Mouse (Mus musculus) right cerebral cortex, adult 18-20 months (tissue): ENCODE data around the gene Tubb2b.
"Not testable (repeated sequence)": the region's sequence is repeated elsewhere in the genome, so short reads cannot be mapped to it uniquely, and the experiment has no call there.

Experiments
- DNase-seq: peaks from one replicate; pipeline ENCODE4 v3.0.0; 2022; ENCODE audit warnings: mixed read lengths

Tubb2b gene

DNA sequence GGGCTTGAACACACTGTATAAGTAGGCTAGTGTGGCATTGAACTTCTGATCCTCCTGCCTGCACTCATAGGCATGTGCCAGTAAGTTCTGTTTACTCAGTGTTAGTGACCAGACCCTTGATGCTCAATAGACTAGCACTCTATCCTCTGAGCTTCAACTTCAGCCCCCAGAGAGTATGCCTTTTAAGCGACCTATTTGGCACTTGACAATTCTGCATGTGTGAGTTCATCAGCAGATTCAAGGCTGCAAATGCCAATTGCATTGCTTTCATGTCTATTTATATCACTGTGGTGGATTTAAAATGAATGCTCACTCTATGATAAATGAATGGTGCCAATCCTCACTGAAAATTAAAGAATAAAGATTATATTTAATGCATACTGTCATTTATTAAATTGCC is 24.9 kb downstream of the Tubb2b start:
- DNase-seq: no peak

DNA sequence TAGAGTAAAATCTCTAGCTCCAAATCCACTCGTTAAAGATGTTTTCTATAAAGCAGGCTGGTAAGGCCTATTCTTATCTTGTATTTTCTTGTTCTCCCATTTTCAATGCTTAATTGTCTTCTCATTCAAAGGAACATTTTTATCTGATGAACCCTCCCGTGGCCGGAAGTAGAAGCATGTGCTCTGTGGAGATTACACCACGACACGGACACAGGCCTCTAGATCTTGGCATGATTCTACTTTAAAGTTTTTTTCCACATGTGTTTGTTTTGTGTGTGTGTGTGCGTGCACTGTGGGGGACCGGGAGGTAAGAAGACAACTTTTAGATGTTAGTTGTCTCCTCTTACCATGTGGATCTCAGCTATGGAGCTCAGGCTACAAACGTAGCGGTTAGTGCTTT is 28.4 kb downstream of the Tubb2b start:
- no peak for DNase-seq

DNA sequence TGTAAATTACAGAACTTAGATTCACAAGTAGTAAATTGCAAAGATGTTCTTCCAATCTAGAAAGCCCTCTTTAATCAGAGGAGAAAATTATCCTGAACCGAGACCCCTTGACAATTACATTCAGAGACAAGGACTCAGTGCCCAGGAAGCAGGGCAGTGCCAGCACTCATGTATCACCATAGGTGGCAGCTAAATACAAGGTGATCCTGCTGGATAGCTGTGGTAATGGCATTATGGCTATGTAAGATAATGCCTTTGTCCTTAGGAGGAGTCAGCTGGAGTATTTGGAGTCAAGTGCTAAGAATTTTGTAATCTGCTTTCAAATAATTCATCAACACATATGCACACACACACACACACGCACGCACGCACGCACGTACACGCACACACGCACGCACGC is 29.0 kb downstream of the Tubb2b start:
- no peak for DNase-seq

DNA sequence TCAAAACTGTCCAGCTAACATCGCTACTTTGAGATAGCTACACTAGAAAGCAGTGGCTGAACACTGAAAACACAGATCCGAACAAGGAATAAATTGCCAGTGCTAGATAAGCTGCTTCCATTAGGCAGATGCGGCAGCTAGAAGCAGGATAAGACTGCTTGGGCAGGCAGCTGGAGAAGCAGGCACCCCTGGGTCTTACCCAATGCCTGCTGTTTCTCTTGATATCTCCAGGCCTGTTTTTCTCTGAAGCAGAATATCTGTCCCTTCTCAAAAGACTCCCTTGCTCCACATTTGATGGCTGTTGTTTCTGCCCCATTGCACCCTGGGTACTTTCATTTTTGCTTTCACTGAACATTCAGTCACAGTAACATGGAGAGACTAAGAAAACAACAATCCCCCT is 29.5 kb downstream of the Tubb2b start:
- no peak for DNase-seq

DNA sequence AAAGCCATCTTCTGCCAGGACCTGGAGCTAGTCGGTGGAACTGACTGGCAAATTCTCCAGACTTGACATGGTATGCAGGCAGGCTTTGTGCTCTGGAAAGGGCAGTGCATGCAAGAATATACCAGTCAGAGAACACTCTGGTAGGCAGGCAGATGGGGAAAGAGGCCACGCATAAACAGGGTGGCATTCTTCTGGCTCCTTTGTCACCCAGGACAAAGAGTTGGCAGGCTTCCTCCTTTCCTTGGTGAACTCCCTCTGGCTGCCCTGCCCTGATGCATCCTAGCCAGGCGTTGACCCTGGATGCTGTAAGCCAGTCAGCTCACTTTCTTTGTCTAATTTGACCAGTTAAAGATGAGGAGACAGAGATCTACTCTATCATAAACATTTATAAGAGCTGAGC is 33.2 kb downstream of the Tubb2b start:
- DNase-seq: no peak

DNA sequence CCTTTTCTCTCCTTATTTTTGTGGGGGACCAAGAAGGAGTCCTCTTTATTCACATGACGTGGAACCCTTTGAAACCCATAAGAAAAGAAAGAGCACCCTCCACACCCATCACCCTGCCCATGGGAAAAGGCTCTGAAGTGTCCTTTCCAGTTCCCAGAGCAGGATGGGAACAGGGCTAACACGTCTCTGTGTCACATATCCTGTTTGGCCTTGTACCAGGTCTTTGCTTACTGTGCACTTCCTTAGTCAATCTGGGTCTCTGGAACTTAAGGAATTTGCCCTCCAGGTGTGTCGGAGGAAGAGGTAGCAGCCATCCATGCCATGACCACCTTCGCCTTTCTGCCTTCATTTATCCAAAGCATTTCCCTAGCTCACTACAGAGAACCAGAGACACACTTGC is 33.8 kb downstream of the Tubb2b start:
- DNase-seq: no peak

DNA sequence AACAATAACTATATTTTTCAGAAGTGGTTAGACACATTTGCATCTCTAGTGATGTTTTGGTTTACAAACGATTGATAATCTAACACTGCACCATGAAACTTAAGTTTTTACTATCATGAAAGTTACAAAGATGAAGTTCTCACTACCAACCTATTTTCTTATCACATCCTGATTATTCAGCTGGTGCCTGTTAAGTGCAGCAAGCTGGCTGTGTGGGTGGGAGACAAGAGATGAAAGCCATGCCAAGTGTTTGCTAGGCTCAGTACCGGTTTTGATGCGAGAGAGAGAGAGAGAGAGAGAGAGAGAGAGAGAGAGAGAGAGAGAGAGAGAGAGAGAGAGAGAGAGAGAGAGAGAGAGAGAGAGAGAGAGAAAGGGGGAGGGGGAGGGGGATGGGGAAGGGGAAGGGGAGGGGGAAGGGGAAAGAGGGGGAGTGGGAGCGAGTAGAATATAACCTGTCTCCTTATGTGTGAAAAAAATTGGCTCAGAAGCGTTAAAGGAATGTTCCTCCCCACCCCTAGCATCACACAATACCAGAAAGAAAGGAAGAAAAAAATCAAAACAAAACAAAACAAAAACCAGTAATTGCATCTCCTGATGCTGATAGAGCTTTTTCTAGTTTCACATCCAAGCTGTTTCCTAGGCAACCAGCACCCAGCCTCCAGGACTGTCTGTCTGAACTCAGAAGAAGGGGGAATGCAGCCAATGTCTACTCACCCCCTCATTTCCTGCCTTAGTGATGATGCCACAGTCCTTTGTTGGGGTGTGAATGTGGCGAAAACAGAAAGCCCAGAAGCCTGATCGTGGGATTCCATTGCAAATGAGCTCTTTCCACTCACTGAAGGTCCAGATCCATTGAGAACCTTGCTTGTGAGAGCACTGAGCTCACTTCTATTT is 34.5 kb downstream of the Tubb2b start:
- DNase-seq: peak; percentile 92

DNA sequence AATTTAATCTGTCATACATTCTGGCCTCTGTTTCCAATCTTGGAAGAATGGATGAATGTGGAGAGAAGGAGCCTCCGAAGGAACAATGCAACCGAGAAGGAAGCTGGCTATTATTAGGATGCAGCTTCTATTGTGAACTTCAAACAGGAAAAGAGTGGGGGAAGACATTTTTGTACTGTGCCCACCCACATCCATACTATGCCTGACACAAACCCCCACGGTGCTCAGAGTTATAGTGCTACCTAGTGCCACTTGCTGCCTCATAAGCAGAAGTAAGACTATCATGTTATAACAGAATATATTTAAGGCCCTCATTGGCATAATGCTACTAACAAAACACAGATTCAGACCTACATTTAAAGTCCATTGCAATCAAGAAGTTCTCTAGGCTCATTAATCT is 40.9 kb downstream of the Tubb2b start:
- no peak for DNase-seq

DNA sequence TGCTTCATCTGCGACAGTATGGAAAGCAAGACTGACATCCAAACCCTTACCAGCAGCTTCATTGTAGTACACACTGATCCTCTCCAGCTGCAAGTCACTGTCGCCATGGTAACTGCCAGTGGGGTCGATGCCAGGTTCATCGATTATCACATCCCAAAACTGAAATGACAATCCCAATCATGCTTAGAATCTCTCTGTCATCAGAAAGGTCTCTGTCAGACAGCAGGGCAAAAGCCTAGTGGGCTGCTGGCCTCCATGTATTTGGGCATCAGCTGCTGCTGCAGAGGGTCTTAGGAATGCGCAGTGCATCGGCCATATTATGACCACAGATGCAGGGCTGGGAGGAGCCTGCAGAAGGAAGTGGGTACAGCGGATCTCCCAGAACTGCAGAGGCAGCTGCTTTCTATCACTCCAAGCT is 41.4 kb downstream of the Tubb2b start:
- DNase-seq: no peak

DNA sequence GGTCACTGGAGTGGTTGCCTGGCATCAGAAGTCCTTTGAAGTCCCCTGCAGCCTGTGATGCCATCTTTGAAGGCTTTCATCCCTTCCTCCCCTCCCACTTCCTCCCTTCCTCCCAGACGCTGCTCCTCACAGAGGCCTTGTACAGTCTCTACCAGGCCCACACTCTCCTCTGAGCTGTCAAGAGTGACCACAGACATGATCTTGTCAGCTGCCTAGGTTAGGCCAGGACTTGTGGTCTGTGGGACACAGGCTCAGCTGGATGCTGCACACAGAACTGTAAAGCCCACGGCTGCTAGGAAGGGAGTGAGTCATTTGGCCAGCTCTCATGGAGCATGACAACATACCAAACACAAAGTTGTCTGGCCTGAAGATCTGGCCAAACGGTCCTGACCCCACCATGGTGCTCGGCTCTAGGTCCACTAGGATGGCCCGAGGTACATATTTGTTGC is 42.0 kb downstream of the Tubb2b start:
- not testable (repeated sequence) for DNase-seq

DNA sequence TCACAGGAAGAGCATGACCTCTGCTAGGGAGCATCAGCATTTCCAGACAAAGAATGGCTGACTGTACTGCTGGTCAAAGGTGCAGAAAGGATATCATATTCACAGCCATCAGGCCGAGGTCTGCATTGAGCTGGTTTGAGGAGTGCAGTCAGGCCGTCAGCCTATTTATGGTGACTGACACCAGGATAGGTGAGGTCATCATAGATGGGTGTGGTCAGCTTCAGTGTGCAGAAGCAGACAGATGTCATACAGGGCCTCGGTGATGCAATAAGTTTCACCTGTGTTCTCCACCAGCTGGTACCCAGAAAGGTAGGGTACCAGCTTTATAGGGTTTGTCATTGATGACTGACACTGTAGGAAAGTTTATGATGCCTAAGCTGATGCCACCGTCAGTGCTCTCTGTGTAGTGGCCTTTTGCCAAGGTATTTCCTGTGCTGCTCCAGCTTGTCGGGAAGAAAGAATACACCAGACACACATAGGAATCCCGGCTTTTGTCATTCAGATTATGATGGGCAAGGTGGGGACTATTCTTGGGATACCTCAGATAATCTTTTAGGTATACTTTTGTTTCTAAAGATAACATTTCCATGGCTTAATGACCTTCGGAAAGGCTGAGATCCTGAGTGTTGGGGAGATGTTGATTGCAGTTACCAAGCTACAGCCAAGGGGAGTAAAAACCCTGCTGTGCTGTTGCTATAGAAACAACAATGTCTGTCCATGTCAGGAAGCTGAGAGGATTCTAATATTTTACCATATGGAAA is 43.0 kb downstream of the Tubb2b start:
- no peak for DNase-seq

DNA sequence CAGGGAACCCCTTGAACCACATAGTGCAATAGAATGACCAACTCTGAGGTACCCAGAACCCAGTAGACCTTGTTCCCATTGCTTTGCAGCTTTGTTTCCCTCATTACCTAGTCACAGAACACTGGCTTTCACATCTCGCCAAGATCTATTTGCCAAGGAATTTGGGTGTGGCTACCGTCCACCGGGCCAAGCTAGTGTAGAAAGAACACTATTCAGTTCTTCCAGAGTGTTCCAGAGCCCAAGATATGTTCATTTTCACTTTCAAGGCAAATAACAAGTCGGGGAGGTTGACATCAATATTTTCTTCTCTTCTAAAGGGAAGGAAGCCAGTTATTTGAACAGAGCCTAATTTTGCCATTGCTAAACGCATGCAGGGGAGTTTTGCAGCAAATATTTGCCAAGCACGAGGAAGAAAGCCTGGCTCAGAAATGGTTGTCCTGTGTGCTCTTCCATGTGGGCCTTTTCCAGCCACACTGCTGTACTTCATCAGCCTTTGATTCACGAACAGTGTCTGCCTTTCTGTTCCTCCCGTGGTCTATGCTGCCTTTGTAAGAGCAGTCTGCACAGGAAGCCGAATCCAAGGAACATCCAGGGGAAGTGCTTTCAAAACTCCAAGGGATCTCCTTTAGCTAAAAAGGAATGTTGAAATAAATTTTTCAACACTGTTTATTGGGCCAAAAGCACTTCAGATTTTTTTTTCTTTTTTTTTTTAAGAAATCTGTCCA is 46.1 kb downstream of the Tubb2b start:
- DNase-seq: no peak

DNA sequence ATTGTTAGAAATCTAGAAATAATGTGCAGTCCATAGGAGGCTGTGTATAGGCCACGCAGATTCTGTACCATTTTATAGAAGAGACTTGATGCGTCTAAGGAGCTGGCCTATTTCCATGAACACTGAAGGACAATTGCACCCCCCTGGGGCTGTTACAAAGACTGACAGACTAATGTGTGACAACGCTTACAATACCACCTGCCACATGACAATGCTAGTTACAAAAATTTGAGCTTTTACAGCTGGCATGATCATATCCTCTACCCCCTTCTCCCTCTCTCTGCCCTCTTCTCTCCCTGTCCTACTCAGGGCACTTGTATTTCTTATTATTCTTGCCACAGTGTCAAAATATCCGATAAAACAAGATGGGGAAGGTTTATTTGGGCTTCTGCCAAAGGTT is 48.3 kb downstream of the Tubb2b start:
- DNase-seq: no peak

DNA sequence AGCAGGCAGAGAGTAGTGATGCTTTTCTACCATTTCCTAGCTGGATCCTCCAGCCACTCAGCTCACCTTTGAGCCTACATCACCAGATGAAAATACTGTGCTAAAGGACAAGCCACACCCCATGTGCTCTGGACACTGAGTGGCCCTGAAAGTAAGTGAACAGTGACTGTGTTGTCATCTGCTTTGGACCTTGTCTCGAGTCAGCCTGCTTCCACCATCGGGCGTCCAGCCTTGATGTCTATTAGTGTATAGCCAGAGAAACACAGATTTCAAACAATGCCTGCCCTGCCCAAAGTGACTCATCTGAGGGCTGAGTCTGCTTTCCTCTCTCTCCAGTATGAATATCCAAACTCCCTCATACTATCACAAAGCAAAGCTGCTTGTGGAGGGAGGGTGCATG is 50.5 kb downstream of the Tubb2b start:
- no peak for DNase-seq

DNA sequence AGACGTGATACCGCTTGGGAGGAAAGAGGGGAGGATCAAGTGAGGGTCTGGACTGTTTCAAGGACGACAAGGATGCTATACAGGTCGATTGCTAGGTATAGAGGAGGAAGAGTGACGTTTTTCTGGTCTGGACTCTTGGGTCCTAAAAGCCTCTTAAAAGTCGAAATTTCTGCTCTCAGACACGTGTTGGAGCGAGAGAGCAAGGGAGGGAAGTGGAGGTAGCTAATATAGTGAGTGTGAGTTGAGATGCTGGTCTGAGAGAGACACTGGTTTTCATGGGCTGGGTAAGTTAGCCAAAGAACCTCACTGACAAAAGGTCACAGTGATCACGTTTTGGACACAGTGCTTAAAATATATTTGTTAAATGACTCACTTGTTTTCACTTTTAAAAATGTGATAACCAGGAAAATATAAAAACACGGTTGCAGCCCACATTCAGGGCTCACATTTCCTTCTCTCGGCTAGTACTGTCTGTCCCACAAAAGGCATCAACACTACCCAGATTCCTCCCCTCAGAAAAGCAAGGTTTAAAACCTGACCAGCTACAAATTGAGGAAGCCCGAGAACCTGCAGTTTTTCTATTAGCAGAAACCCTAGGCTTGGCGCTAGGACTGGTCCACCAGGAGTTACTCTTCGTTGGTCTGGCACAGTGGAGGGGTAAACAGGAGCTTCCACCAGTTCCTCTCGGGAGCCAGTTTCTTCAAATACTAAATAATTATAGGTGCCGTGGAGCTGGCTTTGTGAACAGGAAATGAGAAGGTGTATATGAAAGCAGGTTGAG is 51.6 kb downstream of the Tubb2b start:
- DNase-seq: no peak

DNA sequence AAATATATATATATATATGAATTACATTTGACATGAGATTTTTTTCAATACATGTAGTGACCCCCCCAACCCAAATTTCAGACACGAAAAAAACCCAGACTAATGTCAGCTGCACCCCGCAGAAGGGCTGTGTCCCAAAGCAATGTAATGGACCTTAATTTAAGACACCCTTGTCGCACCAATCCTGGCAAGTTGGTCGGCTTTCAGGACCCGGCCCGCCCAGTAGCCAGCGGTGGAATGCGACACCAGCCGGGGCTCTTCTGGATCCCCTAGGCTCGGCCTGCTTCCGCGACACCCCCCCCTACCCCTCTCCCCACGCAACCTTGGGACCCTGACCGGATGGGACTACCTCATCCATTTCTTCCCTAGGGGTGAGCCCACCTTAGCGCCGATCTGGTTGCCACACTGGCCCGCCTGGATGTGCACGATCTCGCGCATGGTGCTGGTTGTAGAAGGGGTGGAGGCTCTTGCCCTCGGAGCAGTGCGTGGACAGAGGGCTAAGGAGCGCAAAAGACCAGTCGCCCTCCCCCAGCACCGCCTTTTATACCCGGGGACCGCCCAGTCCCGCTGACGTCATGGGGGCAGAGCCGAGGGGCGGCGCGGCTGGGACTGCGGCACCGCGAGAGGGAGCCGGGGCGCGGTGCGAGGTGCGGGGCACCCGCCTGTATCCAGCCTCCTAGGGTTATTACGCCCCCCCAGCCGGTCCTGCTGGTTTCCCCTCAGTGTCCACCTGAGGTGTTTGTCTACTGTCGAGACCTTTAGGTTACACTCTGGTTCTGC is 52.6 kb downstream of the Tubb2b start, which contains the start of gene Tubb2a:
Tubb2a (minus strand) TSS at position 516 of the 780 bp plus-strand sequence.
- peak; percentile 92 for DNase-seq
